Mouse (Mus musculus) cerebellum, adult 8-10 months (tissue): ENCODE measurements around the gene Kazn.
A peak's percentile ranks its signal among the peaks of the same experiment; 100 is the strongest.

Source experiments
- DNase-seq: peaks from one replicate; pipeline ENCODE4 v3.0.0; 2022

Kazn gene

GRCm38 (mm10) chr4:142098303-142098702 lies 140.9 kb downstream of the Kazn start:
- DNase-seq = peak; percentile 87

GRCm38 (mm10) chr4:142097871-142098270 lies 141.3 kb downstream of the Kazn start:
- no peak for DNase-seq

DNA sequence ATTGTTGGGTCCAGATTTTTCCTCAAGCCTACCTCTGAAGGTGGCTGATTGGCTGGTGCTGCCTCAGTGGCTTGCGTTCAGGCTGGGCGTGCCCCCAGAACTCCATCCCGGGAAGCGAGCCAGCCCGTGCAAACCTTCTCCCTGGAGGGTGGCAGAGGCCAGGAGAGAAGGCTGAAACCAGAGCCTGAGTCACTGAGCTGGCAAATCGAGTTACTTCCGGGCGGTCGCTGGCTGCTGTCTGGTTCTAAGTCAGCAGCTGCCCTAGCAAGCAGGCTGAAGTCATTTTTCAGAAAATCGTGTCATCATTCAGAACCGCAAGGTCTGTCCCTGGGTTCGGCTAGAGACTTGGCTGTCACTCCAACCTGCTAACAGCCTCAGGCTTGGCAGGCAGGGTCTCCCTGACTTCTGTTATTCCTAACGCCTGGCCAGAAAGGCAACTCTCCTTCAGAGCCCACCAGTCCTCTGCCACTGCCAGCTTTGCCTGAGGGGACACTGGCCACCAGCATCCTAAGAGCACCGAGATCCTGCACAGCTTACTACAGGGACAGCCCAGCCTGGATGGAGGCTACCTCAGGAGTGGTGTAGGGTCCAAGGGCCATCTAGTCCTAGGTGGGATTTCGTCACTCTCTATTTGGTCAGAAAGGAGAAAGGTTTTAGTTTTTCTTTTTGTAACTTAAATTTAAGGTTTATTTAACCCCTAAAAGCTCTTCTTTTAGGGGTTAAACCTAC lies 143.5 kb downstream of the Kazn start:
- no peak for DNase-seq

DNA sequence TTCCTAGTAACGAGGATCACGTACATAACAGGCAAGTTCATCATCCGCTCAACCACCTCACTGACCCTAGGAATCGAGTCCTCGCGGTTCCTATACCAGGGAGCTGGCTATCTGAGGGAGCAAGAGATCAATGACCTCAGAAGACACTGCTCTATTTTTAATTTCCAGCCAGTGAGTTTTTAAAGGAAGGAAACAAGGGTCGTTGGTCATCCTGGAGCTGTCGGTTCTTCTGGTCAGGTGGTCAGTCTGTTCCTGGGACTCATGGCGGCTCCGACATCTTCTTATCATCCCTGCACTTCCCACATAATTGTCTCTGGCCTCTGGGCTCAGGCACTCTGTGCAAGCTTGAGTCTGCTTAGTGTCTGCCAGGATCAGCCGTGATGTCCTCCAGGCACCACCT lies 144.8 kb downstream of the Kazn start:
- no peak for DNase-seq

DNA sequence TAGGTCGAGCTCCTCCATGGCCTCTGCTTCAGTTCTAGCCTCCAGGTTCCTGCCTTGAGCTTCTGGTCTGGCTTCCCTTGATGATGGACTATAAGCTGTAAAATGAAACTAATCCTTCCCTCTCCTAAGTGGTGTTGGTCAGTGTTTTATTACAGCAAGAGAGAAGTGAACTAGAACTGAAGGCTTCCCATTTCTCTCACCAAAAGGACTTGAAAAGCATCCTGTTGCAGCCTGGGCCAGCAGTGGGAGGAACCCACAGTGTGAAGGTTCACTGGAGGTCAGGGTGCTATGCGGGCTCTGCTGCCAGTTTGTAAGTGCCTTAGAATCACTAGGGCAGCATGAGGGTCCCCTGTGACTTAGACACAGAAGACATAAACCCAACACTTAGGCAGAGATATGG lies 148.1 kb downstream of the Kazn start:
- no peak for DNase-seq

DNA sequence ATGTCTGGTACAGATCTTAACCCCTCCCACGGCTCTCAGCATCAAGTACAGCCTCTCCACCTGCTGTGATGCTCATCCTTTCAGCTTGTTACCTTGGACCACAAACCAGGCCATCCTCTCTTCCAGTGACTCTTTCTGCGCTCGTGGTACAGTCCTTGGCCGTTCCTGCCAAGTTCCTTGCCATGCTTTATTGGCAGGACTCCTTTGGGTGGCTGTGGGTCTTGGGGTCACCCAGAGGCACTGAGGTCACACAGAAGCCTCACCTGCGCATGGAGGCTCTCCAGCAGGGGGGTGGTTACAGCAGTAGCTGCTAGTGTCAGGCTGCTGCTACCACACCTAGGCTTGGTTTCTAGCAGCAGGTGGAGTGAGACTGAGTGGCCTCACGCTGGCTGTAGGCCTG lies 149.2 kb downstream of the Kazn start:
- DNase-seq = no peak

- DNase-seq = no peak
These were observed 150.4 kb downstream of the Kazn start for GRCm38 (mm10) chr4:142088836-142089235.

DNA sequence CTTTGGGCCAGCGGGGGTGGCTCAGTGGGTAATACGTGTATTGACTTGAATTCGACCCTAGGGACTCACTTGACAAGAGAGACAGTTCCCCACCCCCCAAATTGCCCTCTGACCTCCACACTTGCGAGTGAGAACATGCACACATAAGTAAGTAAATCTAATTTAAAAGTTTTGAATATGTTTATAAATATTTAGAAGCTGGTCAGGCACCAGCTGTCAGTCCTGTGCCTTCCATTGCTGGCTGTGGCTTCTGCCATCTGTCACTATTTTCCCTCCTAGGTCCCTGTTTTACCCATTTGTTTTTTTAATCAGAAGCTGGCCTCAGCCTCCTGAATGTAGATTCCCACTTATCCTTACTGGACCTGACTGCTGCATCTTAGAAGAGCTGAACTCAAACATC lies 150.8 kb downstream of the Kazn start:
- DNase-seq = no peak

DNA sequence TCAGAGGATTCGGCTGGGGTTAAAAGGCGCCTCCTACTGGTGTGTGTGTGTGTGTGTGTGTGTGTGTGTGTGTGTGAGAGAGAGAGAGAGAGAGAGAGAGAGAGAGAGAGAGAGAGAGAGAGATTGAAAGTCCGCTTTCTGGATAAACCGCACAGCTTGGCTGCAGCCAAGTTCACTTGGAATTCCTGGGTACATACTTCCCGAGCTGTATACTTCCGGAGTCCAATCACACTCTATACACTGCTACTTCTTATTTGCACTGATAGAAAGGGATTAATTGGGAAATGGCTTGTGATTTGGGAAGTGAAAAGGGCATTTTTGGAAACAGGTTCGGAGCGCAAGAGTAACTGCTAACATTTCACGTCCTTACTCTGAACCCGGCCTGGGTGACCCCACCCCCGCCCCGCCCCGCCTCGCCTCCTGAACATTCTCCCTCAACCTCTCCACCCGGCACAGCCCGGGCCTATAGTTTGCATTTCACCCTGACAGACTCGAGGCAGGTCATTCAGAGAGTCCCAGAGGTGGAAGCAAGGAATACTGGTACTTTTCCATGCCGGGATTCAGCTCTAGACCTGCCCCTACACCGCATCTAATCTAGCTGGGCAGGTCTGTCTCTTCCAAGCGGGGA lies 154.2 kb downstream of the Kazn start:
- no peak for DNase-seq

- DNase-seq = no peak
These were observed 154.9 kb downstream of the Kazn start, which contains the start of gene Tmem51 for GRCm38 (mm10) chr4:142084131-142084899. TSS of gene Tmem51 (minus strand) at chr4:142084304.

- peak; percentile 80 for DNase-seq
These were observed 155.5 kb downstream of the Kazn start for GRCm38 (mm10) chr4:142083762-142084130.

GRCm38 (mm10) chr4:142083193-142083592 lies 156.0 kb downstream of the Kazn start:
- no peak for DNase-seq

GRCm38 (mm10) chr4:142082703-142083102 lies 156.5 kb downstream of the Kazn start:
- no peak for DNase-seq

- no peak for DNase-seq
These were observed 157.4 kb downstream of the Kazn start for GRCm38 (mm10) chr4:142081631-142082283.

- DNase-seq = peak; percentile 83
These were observed 158.1 kb downstream of the Kazn start for GRCm38 (mm10) chr4:142080901-142081630.

DNA sequence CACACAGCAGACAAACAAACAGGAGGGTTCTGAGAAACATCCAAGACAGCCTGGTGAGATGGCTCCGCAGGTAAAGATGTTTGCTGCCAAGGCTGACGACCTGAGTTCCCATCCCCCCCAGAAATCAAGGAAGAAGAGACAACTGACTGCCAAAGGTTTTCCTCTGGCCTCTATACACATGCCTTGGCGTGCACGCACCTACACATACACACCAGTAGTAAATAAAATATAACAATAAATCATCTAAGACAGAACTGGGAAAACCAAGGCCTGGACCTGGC lies 158.8 kb downstream of the Kazn start:
- no peak for DNase-seq

DNA sequence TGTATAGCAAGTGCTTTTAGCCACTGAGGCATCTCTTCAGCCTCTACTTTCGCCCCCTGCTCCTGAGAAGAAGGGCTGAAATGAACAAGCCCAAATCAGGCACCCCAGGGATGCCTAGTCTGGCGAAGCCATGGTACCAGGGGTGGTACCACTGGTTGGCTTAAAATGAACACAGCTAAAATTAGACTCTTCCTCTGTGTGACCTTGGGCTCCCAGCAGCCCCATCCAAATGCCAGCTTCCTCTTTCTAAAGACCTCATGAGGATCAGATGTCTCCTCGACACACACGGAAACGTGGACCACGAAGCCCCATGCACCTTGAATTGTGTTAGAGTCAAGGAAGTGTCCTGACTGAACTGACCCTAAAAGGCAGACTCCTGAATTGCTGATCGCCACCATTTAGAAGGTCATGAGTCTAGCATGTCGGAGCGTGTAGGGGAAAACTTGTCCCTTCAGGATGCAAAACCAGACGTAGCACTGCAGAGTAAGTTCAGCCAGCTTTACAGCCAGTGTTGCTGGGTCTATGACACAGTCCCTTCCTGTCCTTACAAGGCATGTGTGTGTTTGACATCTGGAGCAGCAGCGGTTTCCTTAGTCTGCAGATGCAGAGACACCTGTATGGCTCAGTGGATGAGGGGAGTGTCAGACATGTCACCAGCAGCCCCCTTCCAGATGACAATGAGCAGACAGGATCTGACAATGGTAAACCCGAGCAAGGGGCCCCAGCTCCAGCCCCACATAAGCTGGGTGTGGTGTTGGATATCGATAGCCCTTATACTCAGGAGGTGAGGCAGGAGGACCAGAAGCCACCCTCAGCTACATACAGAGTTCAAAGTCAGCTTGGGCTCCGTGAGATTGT lies 159.3 kb downstream of the Kazn start:
- no peak for DNase-seq

GRCm38 (mm10) chr4:142077572-142078271 lies 161.5 kb downstream of the Kazn start:
- no peak for DNase-seq

DNA sequence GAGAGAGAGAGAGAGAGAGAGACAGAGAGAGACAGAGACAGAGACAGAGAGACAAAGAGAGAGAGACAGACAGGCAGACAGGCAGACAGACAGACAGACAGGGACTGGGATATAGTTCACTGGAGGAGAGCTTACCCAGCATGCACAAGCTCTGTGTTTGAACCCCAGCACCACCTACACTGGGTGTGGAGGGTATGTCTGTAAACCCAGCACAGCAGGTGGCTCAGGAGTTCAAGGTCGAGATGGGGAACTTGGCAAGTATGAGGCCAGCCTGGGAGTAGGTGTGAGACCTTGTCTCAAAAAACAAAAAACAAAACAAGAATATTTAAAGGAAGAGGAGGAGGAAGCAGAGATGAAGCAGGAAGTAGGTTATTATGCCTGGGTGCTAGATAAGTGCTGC lies 162.3 kb downstream of the Kazn start:
- DNase-seq = no peak

- no peak for DNase-seq
These were observed 163.3 kb downstream of the Kazn start for GRCm38 (mm10) chr4:142075931-142076330.

- no peak for DNase-seq
These were observed 165.0 kb downstream of the Kazn start for GRCm38 (mm10) chr4:142074060-142074732.
